Mouse (Mus musculus) heart, postnatal 36 days (tissue): ENCODE data around the gene Hsd3b7. TPM values are rescaled to one million over a fixed set of nuclear protein-coding genes. Genes with fewer than 3 reads are reported as not detected.

ENCODE experiments used
- DNase-seq, 2 experiments: peaks; one replicate each; pipeline ENCODE4 v3.0.0; 2021 to 2022
- intact Hi-C: fragments of 180-260 bp; cut with DNase I; formaldehyde crosslinking; loops from one replicate; pipeline ENCODE4 v1.15.1; 2025
- total RNA-seq, 2 experiments: library from RNA; stranded (reverse); gene quantifications; 2 replicates each; pipeline ENCODE4 v1.2.3; 2021

Hsd3b7 gene
- total RNA-seq = 10 to 100 TPM; 12.6 to 13.1 TPM

- intact Hi-C loops = loop anchor here (1.0 to 5.0 kb wide), 5 partner anchors 16 to 135 kb away; partner anchors contain the start of genes Gm21974 and Vkorc1
- DNase-seq = peak; percentile 94 to 97
Observed at GRCm38 (mm10) chr7:127800435-127801009, at the start of gene Hsd3b7. Gene Hsd3b7 (plus strand): TSS chr7:127800604.

- no peak for DNase-seq
- intact Hi-C loops = no loop called here
Observed at GRCm38 (mm10) chr7:127751619-127752018, 48.8 kb upstream of the Hsd3b7 start.

GRCm38 (mm10) chr7:127752069-127752468 is 48.3 kb upstream of the Hsd3b7 start:
- no peak for DNase-seq
- intact Hi-C loops = no loop called here

GRCm38 (mm10) chr7:127753158-127753557 is 47.2 kb upstream of the Hsd3b7 start:
- DNase-seq = no peak
- intact Hi-C loops = no loop called here

GRCm38 (mm10) chr7:127753741-127754140 is 46.7 kb upstream of the Hsd3b7 start:
- no peak for DNase-seq
- intact Hi-C loops = no loop called here

GRCm38 (mm10) chr7:127759716-127760115 is 40.7 kb upstream of the Hsd3b7 start:
- intact Hi-C loops = loop anchor here (10.0 kb wide), 1 partner anchor 275 kb away; no protein-coding TSS in a partner anchor
- DNase-seq = no peak

GRCm38 (mm10) chr7:127760478-127760877 is 39.9 kb upstream of the Hsd3b7 start:
- intact Hi-C loops = loop anchor here (10.0 kb wide), 1 partner anchor 276 kb away; no protein-coding TSS in a partner anchor
- DNase-seq = no peak

GRCm38 (mm10) chr7:127761026-127761425 is 39.4 kb upstream of the Hsd3b7 start:
- intact Hi-C loops = loop anchor here (1.0 to 10.0 kb wide), 2 partner anchors 86 to 276 kb away; no protein-coding TSS in a partner anchor
- DNase-seq = peak; percentile 79 to 81

- no peak for DNase-seq
- intact Hi-C loops = loop anchor here (10.0 kb wide), 1 partner anchor 279 kb away; no protein-coding TSS in a partner anchor
Observed at GRCm38 (mm10) chr7:127763642-127764041, 36.8 kb upstream of the Hsd3b7 start.

- DNase-seq = no peak
- intact Hi-C loops = loop anchor here (2.0 to 10.0 kb wide), 3 partner anchors 53 to 281 kb away; partner anchors contain the start of genes Ccdc189, Ctf1 and Rnf40
Observed at GRCm38 (mm10) chr7:127765756-127766155, 34.6 kb upstream of the Hsd3b7 start.

GRCm38 (mm10) chr7:127766851-127767609 is 33.4 kb upstream of the Hsd3b7 start:
- no peak for DNase-seq
- intact Hi-C loops = loop anchor here (2.0 to 10.0 kb wide), 3 partner anchors 54 to 282 kb away; partner anchors contain the start of genes Ccdc189, Ctf1 and Rnf40

- intact Hi-C loops = loop anchor here (2.0 to 10.0 kb wide), 3 partner anchors 55 to 283 kb away; partner anchors contain the start of genes Ccdc189, Ctf1 and Rnf40
- no peak for DNase-seq
Observed at GRCm38 (mm10) chr7:127767671-127768345, 32.6 kb upstream of the Hsd3b7 start.

- DNase-seq = peak; percentile 18 to 25
- intact Hi-C loops = loop anchor here (5.0 to 10.0 kb wide), 2 partner anchors 181 to 284 kb away; partner anchors contain the start of genes Ccdc189 and Rnf40
Observed at GRCm38 (mm10) chr7:127768346-127768996, 31.9 kb upstream of the Hsd3b7 start.

- peak; percentile 93 to 96 for DNase-seq
- intact Hi-C loops = loop anchor here (5.0 to 10.0 kb wide), 2 partner anchors 182 to 284 kb away; partner anchors contain the start of genes Ccdc189 and Rnf40
Observed at GRCm38 (mm10) chr7:127768997-127769593, 31.3 kb upstream of the Hsd3b7 start.

GRCm38 (mm10) chr7:127769651-127770038 is 30.8 kb upstream of the Hsd3b7 start, which contains the start of gene Orai3:
Gene Orai3 (plus strand): TSS chr7:127769815.
- DNase-seq = peak; percentile 90 to 91
- intact Hi-C loops = loop anchor here (5.0 to 10.0 kb wide), 2 partner anchors 182 to 285 kb away; partner anchors contain the start of genes Ccdc189 and Rnf40

GRCm38 (mm10) chr7:127770039-127770905 is 30.1 kb upstream of the Hsd3b7 start:
- intact Hi-C loops = no loop called here

GRCm38 (mm10) chr7:127771262-127771661 is 29.1 kb upstream of the Hsd3b7 start:
- DNase-seq = no peak
- intact Hi-C loops = no loop called here

More at GRCm38 (mm10) chr7:127770039-127770905, 30.1 kb upstream of the Hsd3b7 start:
- peak in 1 of 2 experiments; percentile 22 for DNase-seq

GRCm38 (mm10) chr7:127772080-127772479 is 28.3 kb upstream of the Hsd3b7 start:
- intact Hi-C loops = no loop called here
- no peak for DNase-seq
